ENCODE assay signal across 9 mouse cellular contexts in genomic region chr7:64351087-64351486, GRCm38 (mm10). TPM values are rescaled to one million over a fixed set of nuclear protein-coding genes. Genes with fewer than 3 reads are reported as not detected.
A peak's percentile ranks its signal among the peaks of the same experiment; 100 is the strongest.
DNase-seq lines count a peak whose midpoint lies in the region; ATAC-seq and TF ChIP-seq lines count a peak whose summit lies in the region.
"Had no signal": no experiment of that assay in that cellular context is flagged by ENCODE, and none has a peak within 500 bp of the region (broad histone marks: within the 10 kb centered on the region; RNA-seq: fewer than 3 reads in every experiment).

No protein-coding gene starts in this region.

- no peaks in the 10 kb centered on the region for H3K4me1 ChIP-seq in forebrain, embryonic 14.5 days (ENCODE audit: control insufficient read depth, insufficient read depth, low read length)
- peaks cover 8% of the 10 kb centered on the region; the same call in 1 of the 2 replicates for H3K4me1 ChIP-seq in forebrain, embryonic 11.5 days (replicated peaks; ENCODE audit: control insufficient read depth, insufficient read depth, low read length)
- H3K4me1 ChIP-seq in intestine, postnatal 0 days (replicated peaks; ENCODE audit: control insufficient read depth, insufficient read depth, low read length): no peaks in the 10 kb centered on the region

- no peak overlapping the region for H3K4me3 ChIP-seq in forebrain, embryonic 14.5 days (ENCODE audit: low read depth, low read length)
- H3K4me3 ChIP-seq in forebrain, embryonic 11.5 days (ENCODE audit: low read depth, low read length): no peak overlapping the region
- no peak overlapping the region for H3K4me3 ChIP-seq in intestine, postnatal 0 days (ENCODE audit: low read depth, low read length)

- TF ChIP-seq CTCF in intestine, postnatal 0 days (IDR thresholded peaks at IDR 0.05; ENCODE audit: low read depth): no peak

- 0 out of 2 replicates have a peak overlapping the region, but pooled peaks have one; percentile 17 for H3K9ac ChIP-seq in forebrain, embryonic 14.5 days (ENCODE audit: low read length)
- no peak overlapping the region for H3K9ac ChIP-seq in forebrain, embryonic 11.5 days (ENCODE audit: low read length)
- no peak overlapping the region for H3K9ac ChIP-seq in intestine, postnatal 0 days (ENCODE audit: low read depth, low read length)

- 72% methylated on average over 4 of the region's 4 CpGs for WGBS in forebrain, embryonic 14.5 days
- WGBS in forebrain, embryonic 11.5 days: 82% methylated on average over 4 of the region's 4 CpGs
- 71% methylated on average over 4 of the region's 4 CpGs for WGBS in intestine, postnatal 0 days

- H3K4me2 ChIP-seq in forebrain, embryonic 14.5 days (ENCODE audit: low read length): no peak overlapping the region
- H3K4me2 ChIP-seq in forebrain, embryonic 11.5 days (ENCODE audit: low read depth, low read length, severe bottlenecking): no peak overlapping the region
- H3K4me2 ChIP-seq in intestine, postnatal 0 days (replicated peaks; ENCODE audit: low read depth): no peak overlapping the region

- peak; percentile 72 for DNase-seq in forebrain, embryonic 14.5 days (ENCODE audit: low spot score)
- no peak for DNase-seq in forebrain, embryonic 11.5 days (ENCODE audit: low spot score)
- peak; percentile 98 for DNase-seq in brain, adult 2 months (ENCODE audit: low read depth, low spot score)
- DNase-seq in frontal cortex, postnatal 14 days (ENCODE audit: low spot score in 2 of 2): peak; percentile 44
- DNase-seq in left cerebral cortex, postnatal 25 days (ENCODE audit: low spot score in 2 of 2): peak; percentile 60 to 77
- DNase-seq in adrenal gland, adult 2 months: no peak
- no peak for DNase-seq in lung, postnatal 25 days (ENCODE audit: low spot score)

- H3K27me3 ChIP-seq in forebrain, embryonic 14.5 days (replicated peaks; ENCODE audit: control insufficient read depth, insufficient read depth, low read length): no peaks in the 10 kb centered on the region
- H3K27me3 ChIP-seq in forebrain, embryonic 11.5 days (ENCODE audit: control insufficient read depth, insufficient read depth, low read length): no peaks in the 10 kb centered on the region
- no peaks in the 10 kb centered on the region for H3K27me3 ChIP-seq in intestine, postnatal 0 days (replicated peaks; ENCODE audit: control insufficient read depth, insufficient read depth, low read length)

- intact Hi-C loops in left cerebral cortex, postnatal 25 days (cut with DNase I): no loop called here

- ATAC-seq in forebrain, embryonic 14.5 days: peak; percentile 58; the same call in 1 of the 2 replicates
- no peak for ATAC-seq in forebrain, embryonic 11.5 days (replicated peaks; ENCODE audit: low FRiP score)
- no peak for ATAC-seq in intestine, postnatal 0 days

- peaks cover 34% of the 10 kb centered on the region; the same call in 1 of the 2 replicates for H3K36me3 ChIP-seq in forebrain, embryonic 14.5 days (ENCODE audit: control insufficient read depth, insufficient read depth, low read length)
- no peaks in the 10 kb centered on the region; the same call in 1 of the 2 replicates for H3K36me3 ChIP-seq in forebrain, embryonic 11.5 days (ENCODE audit: control insufficient read depth, insufficient read depth, low read length)
- H3K36me3 ChIP-seq in intestine, postnatal 0 days (ENCODE audit: control insufficient read depth, insufficient read depth): peaks cover 29% of the 10 kb centered on the region

- H3K9me3 ChIP-seq in forebrain, embryonic 14.5 days (replicated peaks; ENCODE audit: control insufficient read depth, low read length): no peaks in the 10 kb centered on the region
- H3K9me3 ChIP-seq in forebrain, embryonic 11.5 days (ENCODE audit: control insufficient read depth, low read length): no peaks in the 10 kb centered on the region
- H3K9me3 ChIP-seq in intestine, postnatal 0 days (ENCODE audit: control insufficient read depth): no peaks in the 10 kb centered on the region

- H3K27ac ChIP-seq in forebrain, embryonic 14.5 days (ENCODE audit: low read depth, low read length): no peak overlapping the region; the same call in 1 of the 2 replicates
- no peak overlapping the region for H3K27ac ChIP-seq in forebrain, embryonic 11.5 days (ENCODE audit: low read depth, low read length)
- no peak overlapping the region for H3K27ac ChIP-seq in intestine, postnatal 0 days (ENCODE audit: low read depth, low read length)
- H3K27ac ChIP-seq: kidney, postnatal 0 days had no signal

RNA-seq across cellular contexts. Expression of gene Fan1, which starts 22.8 kb away (rescaled TPM):
- 3.5 and 4.6 TPM in 2 replicates for polyA plus RNA-seq in forebrain, embryonic 14.5 days (2014; fragmentation: Nextera tagmentation; extraction: Ambion mirVana)
- polyA plus RNA-seq in forebrain, embryonic 11.5 days (2014; fragmentation: Nextera tagmentation; extraction: Ambion mirVana): 8.8 and 9.0 TPM in 2 replicates
- total RNA-seq in left cerebral cortex, postnatal 25 days (2021): 1 to 10 TPM; 9.4 to 10.0 TPM
- total RNA-seq in adrenal gland, adult 2 months (2021): 1 to 10 TPM; 4.7 to 8.9 TPM
- polyA plus RNA-seq in adrenal gland, adult 2 months (2012; rRNA removed): 2.0 and 2.6 TPM in 2 replicates
- polyA plus RNA-seq in intestine, postnatal 0 days (2015; fragmentation: Nextera tagmentation; extraction: Ambion mirVana): 2.2 and 2.4 TPM in 2 replicates

RNA-seq across cellular contexts. Expression of gene Mphosph10, which starts 41.0 kb away (rescaled TPM):
- polyA plus RNA-seq in forebrain, embryonic 14.5 days (2014; fragmentation: Nextera tagmentation; extraction: Ambion mirVana): 25.9 and 28.0 TPM in 2 replicates
- 52.0 and 55.1 TPM in 2 replicates for polyA plus RNA-seq in forebrain, embryonic 11.5 days (2014; fragmentation: Nextera tagmentation; extraction: Ambion mirVana)
- 10 to 100 TPM; 17.7 to 18.2 TPM for total RNA-seq in left cerebral cortex, postnatal 25 days (2021)
- 10 to 100 TPM; 23.8 to 34.2 TPM for total RNA-seq in adrenal gland, adult 2 months (2021)
- polyA plus RNA-seq in adrenal gland, adult 2 months (2012; rRNA removed): 0.06 and 0.10 TPM in 2 replicates
- polyA plus RNA-seq in intestine, postnatal 0 days (2015; fragmentation: Nextera tagmentation; extraction: Ambion mirVana): 15.2 and 18.1 TPM in 2 replicates

RNA-seq across cellular contexts. Expression of gene Mcee, which starts 41.3 kb away (rescaled TPM):
- 40.3 and 42.2 TPM in 2 replicates for polyA plus RNA-seq in forebrain, embryonic 14.5 days (2014; fragmentation: Nextera tagmentation; extraction: Ambion mirVana)
- polyA plus RNA-seq in forebrain, embryonic 11.5 days (2014; fragmentation: Nextera tagmentation; extraction: Ambion mirVana): 36.6 and 37.3 TPM in 2 replicates
- 10 to 100 TPM; 47.3 to 47.4 TPM for total RNA-seq in left cerebral cortex, postnatal 25 days (2021)
- 10 to 100 TPM; 77.1 to 93.6 TPM for total RNA-seq in adrenal gland, adult 2 months (2021)
- polyA plus RNA-seq in adrenal gland, adult 2 months (2012; rRNA removed): 9.4 and 12.9 TPM in 2 replicates
- polyA plus RNA-seq in intestine, postnatal 0 days (2015; fragmentation: Nextera tagmentation; extraction: Ambion mirVana): 75.3 and 75.7 TPM in 2 replicates

Comparison
In these comparisons a context has a peak if more than half of its experiments do, and no peak if none do; other contexts are left out.
1. DNase-seq: peak in forebrain, embryonic 14.5 days (single experiment), brain, adult 2 months (single experiment), frontal cortex, postnatal 14 days (2 of 2) and left cerebral cortex, postnatal 25 days (2 of 2); none in forebrain, embryonic 11.5 days (single experiment), adrenal gland, adult 2 months (single experiment) and lung, postnatal 25 days (single experiment).
2. RNA of gene Mphosph10, which starts 41.0 kb away (polyA plus RNA-seq): 52.0 to 55.1 TPM in forebrain, embryonic 11.5 days, 25.9 to 28.0 TPM in forebrain, embryonic 14.5 days and 15.2 to 18.1 TPM in intestine, postnatal 0 days; 0.06 to 0.10 TPM in adrenal gland, adult 2 months; every median in the first group is over 10 times any median in the second.